Mouse (Mus musculus): ENCODE results near the gene Depdc7. TPM values are rescaled to one million over a fixed set of nuclear protein-coding genes. Genes with fewer than 3 reads are reported as not detected.

Gene Depdc7
- polyA plus RNA-seq, 1 experiment from 2014 or later, result 2.4 TPM

- Histone ChIP-seq H3K4me2 (ENCODE audit: low read length) (peak overlapping the region; percentile 98), H3K9me3 (ENCODE audit: control insufficient read depth, low read length) (no peaks in the 10 kb centered on the region), H3K9ac (replicated peaks; ENCODE audit: low read depth, low read length) (peak overlapping the region; percentile 72; the same call in 1 of the 2 replicates), H3K27ac (ENCODE audit: low read length) (no peak overlapping the region), H3K36me3 (ENCODE audit: control insufficient read depth, insufficient read depth) (no peaks in the 10 kb centered on the region), H3K4me1 (replicated peaks; ENCODE audit: control insufficient read depth, insufficient read depth, low read length) (peaks cover 19% of the 10 kb centered on the region), H3K4me3 (replicated peaks; ENCODE audit: low read length) (peak overlapping the region; percentile 79), H3K27me3 (replicated peaks; ENCODE audit: control insufficient read depth, insufficient read depth, low read length) (peaks cover 2% of the 10 kb centered on the region)
- 19% methylated on average over 7 of the region's 7 CpGs for WGBS
- ATAC-seq, result no peak
Observed at GRCm38 (mm10) chr2:104743160-104743559, 482 bp upstream of the Depdc7 start.

GRCm38 (mm10) chr2:104741896-104742740 lies 560 bp downstream of the Depdc7 start:
- ATAC-seq, result no peak
- Histone ChIP-seq H3K36me3 (ENCODE audit: control insufficient read depth, insufficient read depth) (no peaks in the 10 kb centered on the region), H3K9me3 (ENCODE audit: control insufficient read depth, low read length) (no peaks in the 10 kb centered on the region), H3K4me3 (replicated peaks; ENCODE audit: low read length) (peak overlapping the region; percentile 79), H3K4me2 (ENCODE audit: low read length) (peak overlapping the region; percentile 98), H3K4me1 (replicated peaks; ENCODE audit: control insufficient read depth, insufficient read depth, low read length) (peaks cover 19% of the 10 kb centered on the region), H3K27ac (ENCODE audit: low read length) (no peak overlapping the region), H3K9ac (replicated peaks; ENCODE audit: low read depth, low read length) (peak overlapping the region; percentile 72), H3K27me3 (replicated peaks; ENCODE audit: control insufficient read depth, insufficient read depth, low read length) (peaks cover 2% of the 10 kb centered on the region)
- WGBS, result 3% methylated on average over 46 of the region's 46 CpGs

- Histone ChIP-seq H3K4me3 (replicated peaks; ENCODE audit: low read length) (no peak overlapping the region), H3K27me3 (replicated peaks; ENCODE audit: control insufficient read depth, insufficient read depth, low read length) (peaks cover 2% of the 10 kb centered on the region), H3K9ac (replicated peaks; ENCODE audit: low read depth, low read length) (no peak overlapping the region), H3K36me3 (ENCODE audit: control insufficient read depth, insufficient read depth) (no peaks in the 10 kb centered on the region), H3K27ac (ENCODE audit: low read length) (no peak overlapping the region), H3K4me2 (ENCODE audit: low read length) (no peak overlapping the region; the same call in 1 of the 2 replicates), H3K9me3 (ENCODE audit: control insufficient read depth, low read length) (no peaks in the 10 kb centered on the region), H3K4me1 (replicated peaks; ENCODE audit: control insufficient read depth, insufficient read depth, low read length) (peaks cover 19% of the 10 kb centered on the region)
- WGBS, result 11% methylated on average over 7 of the region's 7 CpGs
- ATAC-seq, result peak; percentile 41; the same call in 1 of the 2 replicates
Observed at GRCm38 (mm10) chr2:104741015-104741758, 1.5 kb downstream of the Depdc7 start.

GRCm38 (mm10) chr2:104740248-104740949 lies 2.3 kb downstream of the Depdc7 start:
- 43% methylated on average over 7 of the region's 7 CpGs for WGBS
- Histone ChIP-seq H3K9me3 (ENCODE audit: control insufficient read depth, low read length) (no peaks in the 10 kb centered on the region), H3K27ac (ENCODE audit: low read length) (no peak overlapping the region), H3K9ac (replicated peaks; ENCODE audit: low read depth, low read length) (no peak overlapping the region), H3K4me1 (replicated peaks; ENCODE audit: control insufficient read depth, insufficient read depth, low read length) (peaks cover 19% of the 10 kb centered on the region), H3K4me3 (replicated peaks; ENCODE audit: low read length) (no peak overlapping the region), H3K36me3 (ENCODE audit: control insufficient read depth, insufficient read depth) (no peaks in the 10 kb centered on the region), H3K4me2 (ENCODE audit: low read length) (no peak overlapping the region), H3K27me3 (replicated peaks; ENCODE audit: control insufficient read depth, insufficient read depth, low read length) (peaks cover 2% of the 10 kb centered on the region)
- ATAC-seq, result no peak

GRCm38 (mm10) chr2:104739691-104740090 lies 3.0 kb downstream of the Depdc7 start:
- ATAC-seq, result no peak

GRCm38 (mm10) chr2:104736241-104736640 lies 6.4 kb downstream of the Depdc7 start:
- Histone ChIP-seq H3K9me3 (ENCODE audit: control insufficient read depth, low read length) (no peaks in the 10 kb centered on the region), H3K4me2 (ENCODE audit: low read length) (no peak overlapping the region), H3K36me3 (ENCODE audit: control insufficient read depth, insufficient read depth) (no peaks in the 10 kb centered on the region), H3K27me3 (replicated peaks; ENCODE audit: control insufficient read depth, insufficient read depth, low read length) (no peaks in the 10 kb centered on the region), H3K4me3 (replicated peaks; ENCODE audit: low read length) (no peak overlapping the region), H3K4me1 (replicated peaks; ENCODE audit: control insufficient read depth, insufficient read depth, low read length) (peaks cover 4% of the 10 kb centered on the region; the same call in 1 of the 2 replicates), H3K9ac (replicated peaks; ENCODE audit: low read depth, low read length) (no peak overlapping the region), H3K27ac (ENCODE audit: low read length) (no peak overlapping the region)
- ATAC-seq, result no peak
- WGBS, result 55% methylated on average over 7 of the region's 7 CpGs

More at GRCm38 (mm10) chr2:104739691-104740090, 3.0 kb downstream of the Depdc7 start:
- Histone ChIP-seq H3K9ac (replicated peaks; ENCODE audit: low read depth, low read length) (no peak overlapping the region), H3K36me3 (ENCODE audit: control insufficient read depth, insufficient read depth) (no peaks in the 10 kb centered on the region), H3K4me2 (ENCODE audit: low read length) (no peak overlapping the region), H3K27me3 (replicated peaks; ENCODE audit: control insufficient read depth, insufficient read depth, low read length) (peaks cover 2% of the 10 kb centered on the region), H3K4me1 (replicated peaks; ENCODE audit: control insufficient read depth, insufficient read depth, low read length) (peaks cover 19% of the 10 kb centered on the region), H3K9me3 (ENCODE audit: control insufficient read depth, low read length) (no peaks in the 10 kb centered on the region), H3K4me3 (replicated peaks; ENCODE audit: low read length) (no peak overlapping the region), H3K27ac (ENCODE audit: low read length) (no peak overlapping the region)
- 90% methylated on average over 2 of the region's 2 CpGs for WGBS

- Histone ChIP-seq H3K4me1 (replicated peaks; ENCODE audit: control insufficient read depth, insufficient read depth, low read length) (no peaks in the 10 kb centered on the region; the same call in 1 of the 2 replicates), H3K27ac (ENCODE audit: low read length) (no peak overlapping the region), H3K4me3 (replicated peaks; ENCODE audit: low read length) (no peak overlapping the region), H3K27me3 (replicated peaks; ENCODE audit: control insufficient read depth, insufficient read depth, low read length) (no peaks in the 10 kb centered on the region), H3K36me3 (ENCODE audit: control insufficient read depth, insufficient read depth) (no peaks in the 10 kb centered on the region), H3K9ac (replicated peaks; ENCODE audit: low read depth, low read length) (no peak overlapping the region), H3K9me3 (ENCODE audit: control insufficient read depth, low read length) (no peaks in the 10 kb centered on the region), H3K4me2 (ENCODE audit: low read length) (no peak overlapping the region)
- ATAC-seq, result peak; percentile 50; the same call in 1 of the 2 replicates
- WGBS, result 44% methylated on average over 6 of the region's 7 CpGs
Observed at GRCm38 (mm10) chr2:104732562-104733256, 10.0 kb downstream of the Depdc7 start.

- no peak overlapping the region for H3K9ac ChIP-seq (replicated peaks; ENCODE audit: low read depth, low read length)
- no peaks in the 10 kb centered on the region for H3K9me3 ChIP-seq (ENCODE audit: control insufficient read depth, low read length)
- H3K27ac ChIP-seq (ENCODE audit: low read length), result no peak overlapping the region
- H3K27me3 ChIP-seq (replicated peaks; ENCODE audit: control insufficient read depth, insufficient read depth, low read length), result no peaks in the 10 kb centered on the region
- H3K4me2 ChIP-seq (ENCODE audit: low read length), result no peak overlapping the region
- H3K4me1 ChIP-seq (replicated peaks; ENCODE audit: control insufficient read depth, insufficient read depth, low read length), result no peaks in the 10 kb centered on the region; the same call in 1 of the 2 replicates
- WGBS, result 86% methylated on average over 9 of the region's 9 CpGs
- H3K4me3 ChIP-seq (replicated peaks; ENCODE audit: low read length), result no peak overlapping the region
- no peak for ATAC-seq
- no peaks in the 10 kb centered on the region for H3K36me3 ChIP-seq (ENCODE audit: control insufficient read depth, insufficient read depth)
Observed at GRCm38 (mm10) chr2:104732033-104732444, 10.6 kb downstream of the Depdc7 start.

Measured in forebrain, embryonic 16.5 days (tissue).